Mouse (Mus musculus): ENCODE measurements around the gene Sertad4. TPM values are rescaled to one million over a fixed set of nuclear protein-coding genes. Genes with fewer than 3 reads are reported as not detected.
A peak's percentile ranks its signal among the peaks of the same experiment; 100 is the strongest.

Gene Sertad4
- polyA plus RNA-seq, 1 experiment: 1.3 TPM

GRCm38 (mm10) chr1:192852047-192852446 is 3.5 kb downstream of the Sertad4 start:
- Histone ChIP-seq H3K36me3 (ENCODE audit: control insufficient read depth, insufficient read depth, low read length) (no peaks in the 10 kb centered on the region), H3K27ac (ENCODE audit: control insufficient read depth, insufficient read depth, low read depth, low read length) (no peak overlapping the region), H3K4me3 (ENCODE audit: control insufficient read depth, low read depth, low read length) (no peak overlapping the region), H3K27me3 (ENCODE audit: control insufficient read depth, insufficient read depth, low read length) (no peaks in the 10 kb centered on the region), H3K4me1 (ENCODE audit: control insufficient read depth, insufficient read depth, low read length) (peaks cover 10% of the 10 kb centered on the region)
- TF ChIP-seq POLR2A (IDR thresholded peaks at IDR 0.05; ENCODE audit: control insufficient read depth, low read depth, low read length): no peak
- no peak for TF ChIP-seq CTCF (IDR thresholded peaks at IDR 0.05; ENCODE audit: control insufficient read depth, insufficient read depth, insufficient replicate concordance, low read depth, low read length)

DNA sequence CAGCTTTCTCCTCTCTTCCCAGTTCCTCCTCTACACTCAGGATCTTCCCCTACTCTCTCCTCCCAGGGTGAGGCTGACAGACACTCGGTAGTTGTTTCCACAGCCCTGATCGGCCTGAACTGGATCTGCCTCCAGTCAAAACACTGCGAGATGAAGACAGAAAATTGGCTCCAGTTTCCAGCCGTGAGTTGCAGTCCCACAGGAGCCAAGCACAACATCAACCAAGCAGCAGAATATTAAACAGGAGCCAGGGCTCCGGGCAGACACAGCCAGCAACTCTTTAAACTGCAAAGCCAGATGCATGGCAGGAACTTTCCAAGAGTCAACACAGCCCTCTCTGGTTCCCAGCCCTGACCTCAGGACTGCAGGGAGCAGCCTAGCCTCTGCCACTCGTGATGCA is 3.9 kb downstream of the Sertad4 start:
- no peaks in the 10 kb centered on the region for H3K27me3 ChIP-seq (ENCODE audit: control insufficient read depth, insufficient read depth, low read length)
- H3K36me3 ChIP-seq (ENCODE audit: control insufficient read depth, insufficient read depth, low read length): no peaks in the 10 kb centered on the region
- no peak overlapping the region for H3K27ac ChIP-seq (ENCODE audit: control insufficient read depth, insufficient read depth, low read depth, low read length)
- no peak overlapping the region for H3K4me3 ChIP-seq (ENCODE audit: control insufficient read depth, low read depth, low read length)
- peaks cover 10% of the 10 kb centered on the region for H3K4me1 ChIP-seq (ENCODE audit: control insufficient read depth, insufficient read depth, low read length)
- TF ChIP-seq CTCF (IDR thresholded peaks at IDR 0.05; ENCODE audit: control insufficient read depth, insufficient read depth, insufficient replicate concordance, low read depth, low read length) (no peak), POLR2A (IDR thresholded peaks at IDR 0.05; ENCODE audit: control insufficient read depth, low read depth, low read length) (no peak)

GRCm38 (mm10) chr1:192851126-192851525 is 4.4 kb downstream of the Sertad4 start:
- TF ChIP-seq CTCF (IDR thresholded peaks at IDR 0.05; ENCODE audit: control insufficient read depth, insufficient read depth, insufficient replicate concordance, low read depth, low read length) (no peak), POLR2A (IDR thresholded peaks at IDR 0.05; ENCODE audit: control insufficient read depth, low read depth, low read length) (no peak)
- Histone ChIP-seq H3K36me3 (ENCODE audit: control insufficient read depth, insufficient read depth, low read length) (no peaks in the 10 kb centered on the region), H3K4me3 (ENCODE audit: control insufficient read depth, low read depth, low read length) (no peak overlapping the region), H3K27ac (ENCODE audit: control insufficient read depth, insufficient read depth, low read depth, low read length) (no peak overlapping the region), H3K4me1 (ENCODE audit: control insufficient read depth, insufficient read depth, low read length) (peaks cover 7% of the 10 kb centered on the region), H3K27me3 (ENCODE audit: control insufficient read depth, insufficient read depth, low read length) (no peaks in the 10 kb centered on the region)

DNA sequence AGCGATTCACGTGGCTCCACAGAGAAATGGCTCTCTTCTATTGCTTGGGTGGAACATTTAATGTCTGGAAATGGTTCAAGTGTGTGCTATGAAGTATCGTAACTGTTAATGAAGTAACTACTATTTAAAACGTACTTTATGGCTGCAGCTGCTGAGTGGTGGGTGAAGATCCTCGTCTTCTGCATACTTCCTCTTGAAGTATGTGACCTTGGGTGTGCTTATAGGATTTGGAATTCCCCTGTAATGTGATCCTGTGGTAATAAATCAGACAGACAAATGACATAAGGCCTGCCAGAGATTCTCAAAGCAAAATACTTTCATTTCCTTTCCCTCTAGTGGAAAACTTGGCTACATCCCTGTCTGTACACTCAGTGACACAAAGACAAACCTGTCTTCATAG is 5.9 kb downstream of the Sertad4 start:
- H3K27ac ChIP-seq (ENCODE audit: control insufficient read depth, insufficient read depth, low read depth, low read length): no peak overlapping the region
- H3K36me3 ChIP-seq (ENCODE audit: control insufficient read depth, insufficient read depth, low read length): no peaks in the 10 kb centered on the region
- H3K4me1 ChIP-seq (ENCODE audit: control insufficient read depth, insufficient read depth, low read length): peaks cover 2% of the 10 kb centered on the region
- TF ChIP-seq CTCF (IDR thresholded peaks at IDR 0.05; ENCODE audit: control insufficient read depth, insufficient read depth, insufficient replicate concordance, low read depth, low read length) (no peak), POLR2A (IDR thresholded peaks at IDR 0.05; ENCODE audit: control insufficient read depth, low read depth, low read length) (no peak)
- no peak overlapping the region for H3K4me3 ChIP-seq (ENCODE audit: control insufficient read depth, low read depth, low read length)
- no peaks in the 10 kb centered on the region for H3K27me3 ChIP-seq (ENCODE audit: control insufficient read depth, insufficient read depth, low read length)

DNA sequence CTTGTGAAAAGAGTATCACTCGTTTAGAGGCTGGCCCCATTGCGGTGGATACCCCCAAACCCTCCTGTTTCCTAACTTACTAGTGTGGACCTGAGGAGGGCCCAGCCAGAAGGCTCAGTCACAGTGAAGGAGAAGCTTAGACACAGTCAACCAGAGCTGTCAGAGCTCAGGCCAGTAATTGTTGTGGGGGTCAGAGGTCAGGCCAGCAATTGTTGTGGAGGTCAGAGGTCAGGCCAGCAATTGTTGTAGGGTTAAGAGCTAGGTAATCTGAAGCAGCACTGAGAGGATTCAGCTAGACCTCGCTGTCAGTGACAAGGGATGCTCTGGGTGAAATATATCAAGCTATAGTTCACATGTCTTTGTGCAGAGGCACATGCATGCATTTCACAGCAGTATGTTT is 8.3 kb downstream of the Sertad4 start:
- Histone ChIP-seq H3K27me3 (ENCODE audit: control insufficient read depth, insufficient read depth, low read length) (no peaks in the 10 kb centered on the region), H3K27ac (ENCODE audit: control insufficient read depth, insufficient read depth, low read depth, low read length) (no peak overlapping the region), H3K4me3 (ENCODE audit: control insufficient read depth, low read depth, low read length) (no peak overlapping the region), H3K4me1 (ENCODE audit: control insufficient read depth, insufficient read depth, low read length) (no peaks in the 10 kb centered on the region), H3K36me3 (ENCODE audit: control insufficient read depth, insufficient read depth, low read length) (no peaks in the 10 kb centered on the region)
- TF ChIP-seq POLR2A (IDR thresholded peaks at IDR 0.05; ENCODE audit: control insufficient read depth, low read depth, low read length) (no peak), CTCF (IDR thresholded peaks at IDR 0.05; ENCODE audit: control insufficient read depth, insufficient read depth, insufficient replicate concordance, low read depth, low read length) (no peak)

DNA sequence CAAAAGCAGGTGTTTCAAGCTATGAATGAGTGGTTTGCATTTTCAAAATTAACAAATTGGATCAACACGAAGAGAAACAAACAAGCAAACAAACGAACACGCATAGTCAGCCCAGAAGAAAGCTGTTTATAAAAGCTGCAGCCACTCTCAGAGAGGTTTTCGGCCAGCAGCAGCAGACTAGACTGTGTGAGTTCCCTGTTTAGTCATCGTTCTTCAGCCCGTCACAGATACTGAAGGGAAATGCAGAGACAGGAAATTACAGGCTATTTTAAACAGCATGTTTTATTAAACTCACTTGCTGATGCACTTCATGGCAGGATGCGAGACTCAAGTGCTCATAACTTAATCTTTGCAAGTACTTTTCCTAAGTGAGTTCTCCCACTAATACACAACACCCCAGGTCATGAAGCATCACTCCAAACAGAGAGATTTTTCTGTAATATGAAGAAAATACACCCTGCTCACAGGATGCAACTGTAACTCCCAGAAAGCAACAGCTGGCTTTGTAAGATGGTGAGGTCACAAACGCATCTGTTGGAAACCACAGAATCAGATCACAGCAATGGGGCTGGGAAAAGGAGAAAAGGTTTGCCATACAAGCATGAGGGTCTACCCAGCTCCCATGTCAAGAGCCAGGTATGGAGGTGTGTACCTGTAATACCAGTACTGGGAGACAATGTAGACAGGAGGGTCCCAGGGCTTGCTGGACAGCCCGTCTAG is 14.3 kb downstream of the Sertad4 start:
- no peaks in the 10 kb centered on the region for H3K27me3 ChIP-seq (ENCODE audit: control insufficient read depth, insufficient read depth, low read length)
- no peaks in the 10 kb centered on the region for H3K4me1 ChIP-seq (ENCODE audit: control insufficient read depth, insufficient read depth, low read length)
- TF ChIP-seq CTCF (IDR thresholded peaks at IDR 0.05; ENCODE audit: control insufficient read depth, insufficient read depth, insufficient replicate concordance, low read depth, low read length) (no peak), POLR2A (IDR thresholded peaks at IDR 0.05; ENCODE audit: control insufficient read depth, low read depth, low read length) (no peak)
- H3K27ac ChIP-seq (ENCODE audit: control insufficient read depth, insufficient read depth, low read depth, low read length): peak overlapping the region; percentile 15; the same call in 1 of the 2 replicates
- H3K36me3 ChIP-seq (ENCODE audit: control insufficient read depth, insufficient read depth, low read length): no peaks in the 10 kb centered on the region
- peak overlapping the region; percentile 78 for H3K4me3 ChIP-seq (ENCODE audit: control insufficient read depth, low read depth, low read length)

GRCm38 (mm10) chr1:192840655-192841054 is 14.9 kb downstream of the Sertad4 start:
- H3K36me3 ChIP-seq (ENCODE audit: control insufficient read depth, insufficient read depth, low read length): no peaks in the 10 kb centered on the region
- no peak for TF ChIP-seq CTCF (IDR thresholded peaks at IDR 0.05; ENCODE audit: control insufficient read depth, insufficient read depth, insufficient replicate concordance, low read depth, low read length)

More at GRCm38 (mm10) chr1:192840655-192841054, 14.9 kb downstream of the Sertad4 start:
- H3K27ac ChIP-seq (ENCODE audit: control insufficient read depth, insufficient read depth, low read depth, low read length): no peak overlapping the region
- H3K4me1 ChIP-seq (ENCODE audit: control insufficient read depth, insufficient read depth, low read length): no peaks in the 10 kb centered on the region
- no peaks in the 10 kb centered on the region for H3K27me3 ChIP-seq (ENCODE audit: control insufficient read depth, insufficient read depth, low read length)
- peak overlapping the region; percentile 55 for H3K4me3 ChIP-seq (ENCODE audit: control insufficient read depth, low read depth, low read length)
